Mouse (Mus musculus) intestine, embryonic 14.5 days (tissue): Measurements from ENCODE around the gene Pfkfb2. TPM values are rescaled to one million over a fixed set of nuclear protein-coding genes. Genes with fewer than 3 reads are reported as not detected.

Experiments used
- ATAC-seq: fragments of 200-750 bp; cut with Nextera tagmentation; replicated peaks from 2 replicates; pipeline ENCODE4 v1.8.0; 2017; ENCODE audit warnings: low read depth, moderate number of reproducible peaks, moderate TSS enrichment, moderate library complexity; ENCODE audit not compliant: low FRiP score, low TSS enrichment
- DNase-seq: peaks from one replicate; pipeline ENCODE4 v3.0.0-alpha.2; 2018; ENCODE audit warnings: low spot score
- H3K27ac ChIP-seq: fragments of 300-500 bp; sonication (generic); 2 replicates; pipeline ENCODE4 v1.5.1; 2014; ENCODE audit warnings: low read depth, mild to moderate bottlenecking, control low read depth
- H3K27me3 ChIP-seq: fragments of 300-500 bp; sonication (generic); replicated peaks from 2 replicates; pipeline ENCODE4 v1.6.1; 2014; ENCODE audit warnings: low read length, control low read depth; ENCODE audit not compliant: control insufficient read depth, insufficient read depth
- H3K36me3 ChIP-seq: fragments of 300-500 bp; sonication (generic); 2 replicates; pipeline ENCODE4 v1.6.1; 2014; ENCODE audit warnings: low read length, control low read depth; ENCODE audit not compliant: control insufficient read depth, insufficient read depth
- H3K4me1 ChIP-seq: fragments of 300-500 bp; sonication (generic); replicated peaks from 2 replicates; pipeline ENCODE4 v1.6.1; 2014; ENCODE audit warnings: low read length, control low read depth, mixed read lengths; ENCODE audit not compliant: control insufficient read depth, insufficient read depth
- H3K4me2 ChIP-seq: fragments of 300-500 bp; sonication (generic); 2 replicates; pipeline ENCODE4 v1.6.1; 2014; ENCODE audit warnings: low read length
- H3K4me3 ChIP-seq: fragments of 300-500 bp; sonication (generic); 2 replicates; pipeline ENCODE4 v1.5.1; 2014; ENCODE audit warnings: low read depth, low read length, control low read depth, mixed read lengths
- H3K9ac ChIP-seq: fragments of 300-500 bp; sonication (generic); 2 replicates; pipeline ENCODE4 v1.6.1; 2014; ENCODE audit warnings: mild to moderate bottlenecking, low read length
- H3K9me3 ChIP-seq: fragments of 300-500 bp; sonication (generic); 2 replicates; pipeline ENCODE4 v1.6.1; 2016; ENCODE audit warnings: low read length, control low read depth; ENCODE audit not compliant: control insufficient read depth
- polyA plus RNA-seq: library from polyadenylated mRNA; unstranded; fragments of >200 nt; fragmentation: Nextera tagmentation; extraction: Ambion mirVana; gene quantifications from 2 replicates; pipeline ENCODE4 v1.2.1, GENCODE M21; 2014

The Pfkfb2 gene
- polyA plus RNA-seq, 1 experiment from 2014 or later, result 9.8 TPM

GRCm38 (mm10) chr1:130640967-130641366 lies 88.1 kb downstream of the Pfkfb2 start:
- no peak overlapping the region for H3K4me2 ChIP-seq
- DNase-seq (no peak), ATAC-seq (no peak)
- no peaks in the 10 kb centered on the region for H3K36me3 ChIP-seq
- H3K4me1 ChIP-seq, result no peaks in the 10 kb centered on the region
- H3K4me3 ChIP-seq, result no peak overlapping the region
- H3K9ac ChIP-seq, result no peak overlapping the region
- no peaks in the 10 kb centered on the region for H3K9me3 ChIP-seq
- H3K27ac ChIP-seq, result no peak overlapping the region
- H3K27me3 ChIP-seq, result no peaks in the 10 kb centered on the region

Other genes with a start within 250 kb of the Pfkfb2 start
- 0.09 and 0.12 TPM in 2 replicates for gene Zp3r, start 99.6 kb downstream of the Pfkfb2 start, polyA plus RNA-seq
- 2.2 and 3.5 TPM in 2 replicates for gene C4bp, start 67.6 kb downstream of the Pfkfb2 start, polyA plus RNA-seq
- 0.23 TPM in 1 of 2 replicates, not detected in the other for gene Gm29427, start 13.5 kb downstream of the Pfkfb2 start, polyA plus RNA-seq
- 7.5 and 8.1 TPM in 2 replicates for gene Yod1, start 11.9 kb downstream of the Pfkfb2 start, polyA plus RNA-seq
- gene AA986860, start 2.7 kb upstream of the Pfkfb2 start, polyA plus RNA-seq, result 55.7 and 61.4 TPM in 2 replicates
- gene Fcamr, start 71.6 kb upstream of the Pfkfb2 start, polyA plus RNA-seq, result 0.16 TPM in 1 of 2 replicates, not detected in the other
- 0.71 and 0.76 TPM in 2 replicates for gene Pigr, start 97.4 kb upstream of the Pfkfb2 start, polyA plus RNA-seq
- gene Fcmr, start 136.4 kb upstream of the Pfkfb2 start, polyA plus RNA-seq, result 4.6 and 5.2 TPM in 2 replicates
- not detected in 2 replicates for gene Il24, start 158.2 kb upstream of the Pfkfb2 start, polyA plus RNA-seq
- gene Il20, start 182.2 kb upstream of the Pfkfb2 start, polyA plus RNA-seq, result not detected in 2 replicates
- not detected in 2 replicates for gene Il19, start 210.9 kb upstream of the Pfkfb2 start, polyA plus RNA-seq